Mouse (Mus musculus) 416B (cell line): ENCODE results near the gene Nfatc2.

Experiments
- DNase-seq: peaks from one replicate; pipeline ENCODE4 v3.0.0; 2011; ENCODE audit warnings: low read depth

Gene Nfatc2

DNA sequence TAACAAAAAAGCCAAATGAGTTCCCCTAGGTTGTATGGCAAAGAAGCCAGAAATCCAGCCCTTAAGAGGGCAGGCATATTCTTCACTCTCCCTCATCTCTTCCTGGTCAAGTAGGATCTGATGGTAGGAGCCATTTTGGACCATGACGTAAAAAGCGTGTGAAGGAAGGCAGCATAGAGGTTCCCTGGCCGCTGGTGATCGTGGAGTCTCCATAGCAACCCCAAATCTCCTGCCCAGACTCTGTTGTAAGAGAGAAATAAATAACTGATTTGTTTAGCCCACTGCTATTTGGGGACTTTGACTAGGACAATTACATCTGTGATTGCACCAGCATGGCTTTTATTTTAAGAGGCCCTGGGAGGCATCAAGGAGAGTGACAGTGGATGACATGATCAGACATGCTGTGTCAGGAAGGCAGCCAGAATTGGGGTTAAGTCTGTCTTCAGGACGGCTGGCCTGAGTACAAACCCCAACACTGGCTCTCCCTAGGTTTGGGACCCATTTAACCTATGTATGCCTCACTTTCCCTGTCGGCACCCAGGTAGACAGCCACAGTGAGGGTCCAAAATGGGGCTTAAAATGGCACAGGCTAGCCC lies 8.3 kb upstream of the Nfatc2 start:
- DNase-seq = no peak

DNA sequence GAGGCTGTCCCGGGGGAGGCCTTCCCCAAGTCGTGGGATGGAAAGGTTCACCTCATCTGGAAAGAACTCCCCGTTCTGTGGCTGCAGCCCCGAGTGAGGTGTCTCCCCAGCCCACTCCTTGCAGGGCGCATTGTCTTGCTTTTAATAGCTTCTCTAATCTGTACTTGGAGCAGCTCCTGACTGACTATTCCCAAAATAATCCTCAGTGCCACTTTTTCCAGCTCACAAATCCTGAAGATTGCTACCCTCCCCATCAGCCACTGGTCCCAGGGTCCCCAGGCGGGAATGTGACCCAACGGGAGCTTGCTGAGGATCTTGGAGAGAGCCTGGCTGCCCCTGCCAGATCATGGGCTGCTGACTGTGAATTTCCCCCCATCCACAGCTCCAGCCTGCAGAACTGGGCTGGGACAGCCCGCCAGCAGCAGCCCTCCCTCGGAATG lies 6.7 kb upstream of the Nfatc2 start:
- no peak for DNase-seq

DNA sequence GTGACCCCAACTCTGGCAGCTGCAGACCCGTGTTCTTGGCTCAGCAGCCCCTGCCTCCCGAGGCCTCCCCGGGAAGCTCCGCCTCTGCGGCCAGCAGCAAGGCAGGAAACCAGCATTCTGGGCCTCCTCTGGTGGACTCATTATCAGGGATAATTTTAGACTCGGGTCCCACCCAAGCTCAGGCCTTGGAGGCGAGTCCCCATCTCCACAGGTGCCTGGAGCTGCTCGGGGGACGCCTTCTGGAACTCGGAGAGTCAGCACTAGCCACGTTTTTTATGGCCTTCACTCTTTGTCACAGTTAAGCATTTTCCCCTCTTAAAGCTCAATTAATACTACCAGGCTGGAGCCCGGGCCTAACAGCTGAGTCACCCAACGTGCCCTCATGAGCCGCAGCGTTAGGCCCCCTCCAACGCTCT lies 3.2 kb upstream of the Nfatc2 start:
- DNase-seq = no peak

DNA sequence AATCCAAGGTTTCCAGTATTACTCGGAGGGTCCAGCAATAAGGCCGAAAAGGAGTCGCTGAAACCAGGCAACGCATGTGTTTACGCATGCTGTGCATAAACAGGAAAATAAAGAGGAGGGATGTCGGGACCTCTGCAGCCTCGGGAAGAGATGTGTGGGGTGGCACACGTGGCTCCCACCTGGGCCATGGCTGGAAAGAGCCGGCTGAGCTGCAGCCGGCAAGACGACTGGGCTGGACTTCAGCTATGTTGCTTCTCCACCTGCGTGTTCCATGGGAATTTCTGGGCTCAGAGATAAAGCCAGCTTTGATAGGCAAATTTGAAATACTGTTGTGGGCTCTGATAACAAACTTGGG lies 907 bp upstream of the Nfatc2 start:
- no peak for DNase-seq

DNA sequence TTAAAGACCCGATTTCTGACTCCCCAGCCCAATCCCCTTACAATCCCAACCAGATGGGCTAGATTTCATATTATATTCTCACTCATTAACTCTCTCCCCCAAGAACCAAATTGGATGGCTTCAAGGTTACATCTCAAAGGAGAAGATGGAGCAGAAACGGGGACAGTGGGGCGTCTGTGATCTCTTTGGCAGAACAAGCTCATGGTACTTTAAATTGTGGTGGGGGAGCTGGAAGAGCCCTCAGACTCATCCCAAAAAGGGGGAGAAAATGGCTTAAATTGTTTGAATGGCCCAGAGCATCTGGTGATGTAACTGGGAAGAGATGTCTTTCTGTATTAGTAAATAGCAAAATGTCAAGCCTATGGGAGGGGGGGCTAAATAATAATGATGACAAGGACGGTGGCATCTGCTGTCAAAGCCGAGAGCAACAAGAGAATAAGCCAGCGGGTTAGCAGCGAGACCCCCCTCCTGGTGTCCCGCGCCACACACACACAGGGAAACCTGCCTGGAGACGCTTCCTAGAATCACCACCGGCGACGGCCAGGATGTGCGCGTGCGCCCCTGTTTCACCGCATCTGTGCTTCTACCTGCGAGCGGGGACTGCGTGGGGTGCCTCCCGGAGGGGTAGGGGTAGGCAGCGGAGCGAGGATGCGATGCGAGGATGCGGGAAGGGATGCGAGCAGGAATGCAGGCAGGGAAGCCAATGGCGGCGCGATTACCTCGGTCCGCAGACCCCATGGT lies 537 bp downstream of the Nfatc2 start:
- no peak for DNase-seq

DNA sequence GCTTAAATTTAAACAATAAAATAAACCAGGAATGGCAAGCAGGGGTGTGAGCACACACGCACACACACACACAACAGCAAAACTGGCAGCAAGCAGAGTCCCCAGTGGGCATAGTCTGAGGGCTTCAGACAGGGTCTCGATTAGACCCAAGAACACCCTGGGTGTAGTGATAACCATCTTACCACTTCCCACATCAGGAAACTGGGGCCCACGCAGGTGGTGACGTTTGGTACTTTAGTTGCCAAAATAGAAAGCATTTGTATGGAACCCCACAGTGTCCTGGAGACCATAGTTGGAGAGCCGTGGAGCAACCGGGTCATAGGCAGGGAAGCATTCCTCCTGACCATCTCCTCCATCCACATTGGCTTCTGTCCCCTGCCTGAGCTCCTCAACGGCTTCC lies 5.8 kb downstream of the Nfatc2 start:
- DNase-seq = no peak

DNA sequence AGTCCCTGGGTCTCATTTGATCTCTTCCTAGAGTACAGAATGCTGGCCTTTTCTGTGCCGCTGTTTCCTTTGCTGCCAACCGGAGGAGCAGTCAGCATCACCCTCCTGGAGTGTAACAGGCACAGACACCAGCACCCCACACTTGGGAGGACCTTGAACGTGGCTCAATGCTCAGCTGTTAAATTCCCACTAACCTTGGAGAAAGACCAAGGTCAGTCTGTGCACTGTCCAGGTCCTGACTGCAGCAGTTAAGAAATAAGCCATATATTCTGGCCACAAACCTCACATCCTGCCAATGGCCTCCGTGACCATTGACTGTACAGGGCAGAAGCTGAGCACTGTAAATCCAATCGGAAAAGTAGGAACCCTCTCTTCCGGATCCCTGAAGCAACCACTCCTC lies 7.8 kb downstream of the Nfatc2 start:
- DNase-seq = no peak

DNA sequence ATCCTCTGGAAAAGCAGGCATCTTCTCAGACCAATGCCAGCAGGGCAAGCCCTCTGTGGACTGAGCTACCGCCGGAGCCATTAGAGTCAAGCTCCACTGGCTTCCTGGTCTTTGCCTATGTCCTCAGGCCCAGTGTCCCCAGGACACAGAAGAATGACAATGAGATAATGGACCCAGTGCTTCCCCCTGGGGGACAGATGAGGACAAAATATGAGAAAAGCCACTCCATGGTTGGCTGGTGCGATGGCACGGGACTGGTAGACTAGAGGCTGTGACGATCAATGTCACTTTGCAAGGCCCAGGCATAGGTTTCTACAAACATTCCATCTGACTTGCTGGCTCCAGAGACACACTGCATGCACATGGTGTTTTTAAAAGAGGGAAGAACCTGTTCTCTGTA lies 8.5 kb downstream of the Nfatc2 start:
- peak; percentile 47 for DNase-seq

DNA sequence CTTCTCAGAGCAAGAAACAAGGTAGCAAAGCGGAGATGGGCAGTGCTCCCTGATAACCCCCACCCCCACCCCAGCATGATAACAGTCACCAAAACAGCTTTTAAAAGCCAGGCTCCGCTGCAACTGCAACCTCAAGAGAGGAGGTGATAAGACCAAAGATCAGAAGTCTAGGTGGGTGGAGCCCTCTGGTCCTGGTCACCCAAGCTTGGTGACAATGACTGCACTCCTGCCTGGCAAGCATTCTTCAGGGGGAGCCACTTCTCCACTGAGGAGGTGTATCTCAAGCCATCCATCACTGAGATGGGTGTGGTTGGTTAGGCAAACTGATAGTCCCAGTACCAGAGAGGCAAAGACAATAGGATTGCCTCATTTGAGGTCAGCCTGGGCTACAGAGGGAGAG lies 10.4 kb downstream of the Nfatc2 start:
- DNase-seq = peak; percentile 46

DNA sequence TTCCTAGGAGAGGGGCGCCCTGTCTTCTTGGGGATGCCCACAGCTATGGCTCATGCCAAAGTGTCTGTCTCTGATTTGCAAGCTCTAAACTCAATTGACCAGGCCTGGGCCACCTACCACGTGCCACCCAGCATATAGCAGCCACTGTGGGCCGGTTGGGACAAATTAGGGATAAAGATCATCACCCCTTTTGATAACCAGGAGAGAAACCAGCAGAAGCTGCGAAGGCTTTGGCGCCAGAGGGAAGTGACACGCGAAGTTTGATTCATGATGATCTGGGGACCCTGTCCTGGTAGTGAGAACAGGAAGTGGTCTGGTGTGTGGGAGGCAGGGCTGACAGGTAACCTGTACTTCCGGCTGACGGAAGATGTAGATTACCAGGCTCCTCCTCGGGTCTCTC lies 10.9 kb downstream of the Nfatc2 start:
- DNase-seq = peak; percentile 27

DNA sequence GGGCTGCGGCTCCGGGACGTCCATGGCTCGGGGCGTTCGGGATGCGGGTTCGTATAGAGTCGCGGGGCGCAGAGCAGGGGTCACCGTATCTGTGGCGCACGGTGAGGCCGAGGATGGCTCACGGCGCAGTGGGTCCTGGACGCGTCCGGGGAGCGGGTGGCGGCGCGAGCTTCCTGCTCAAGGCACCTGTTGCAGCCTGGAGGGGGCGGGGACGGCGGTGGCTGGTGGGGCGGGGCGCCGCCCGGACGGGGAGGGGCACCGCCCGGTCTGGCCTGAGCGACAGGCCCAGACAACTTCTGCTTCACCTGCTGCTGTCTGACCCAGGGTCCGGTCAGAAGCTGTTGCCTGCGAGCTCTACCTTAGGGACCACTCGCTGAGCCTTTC lies 11.3 kb downstream of the Nfatc2 start:
- DNase-seq = peak; percentile 69

DNA sequence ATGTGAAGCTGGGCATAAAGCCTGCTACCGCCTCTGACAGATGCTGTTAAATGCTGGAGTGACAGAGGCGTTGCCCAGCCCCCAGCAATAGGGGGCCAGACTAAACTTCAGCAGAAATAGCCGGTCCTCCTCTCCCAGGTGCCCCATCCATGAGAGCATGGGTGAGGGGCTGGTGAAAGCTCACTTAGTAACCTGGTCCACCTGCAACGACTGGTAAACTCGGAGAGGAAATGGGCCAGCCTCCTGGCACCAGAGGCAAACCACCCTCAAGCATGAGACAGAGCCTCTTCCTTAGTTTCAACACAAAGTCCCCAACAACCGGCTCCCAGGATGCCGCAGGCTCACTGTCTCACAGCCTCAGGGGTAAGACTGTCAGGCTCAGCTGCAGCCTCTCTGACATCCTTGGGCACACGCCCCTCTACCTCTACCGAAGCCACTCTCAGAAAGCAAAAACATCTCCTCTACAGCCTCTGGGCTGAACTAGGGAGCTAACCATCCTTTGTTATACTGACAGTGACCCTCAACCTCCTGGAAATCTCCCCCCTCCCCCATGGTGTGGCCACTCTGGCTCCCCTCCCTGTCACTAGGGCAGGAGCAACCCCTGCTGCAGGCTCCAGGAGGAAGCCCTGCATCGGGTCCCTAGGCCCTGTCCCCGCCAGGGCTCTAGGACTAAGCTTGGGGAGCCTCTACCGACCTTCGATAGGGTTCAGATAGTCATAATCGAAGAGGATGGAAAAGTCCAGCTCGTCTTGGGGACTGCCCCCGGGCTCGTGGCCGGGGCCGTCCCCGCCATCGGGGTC lies 11.9 kb downstream of the Nfatc2 start:
- DNase-seq = peak; percentile 52

DNA sequence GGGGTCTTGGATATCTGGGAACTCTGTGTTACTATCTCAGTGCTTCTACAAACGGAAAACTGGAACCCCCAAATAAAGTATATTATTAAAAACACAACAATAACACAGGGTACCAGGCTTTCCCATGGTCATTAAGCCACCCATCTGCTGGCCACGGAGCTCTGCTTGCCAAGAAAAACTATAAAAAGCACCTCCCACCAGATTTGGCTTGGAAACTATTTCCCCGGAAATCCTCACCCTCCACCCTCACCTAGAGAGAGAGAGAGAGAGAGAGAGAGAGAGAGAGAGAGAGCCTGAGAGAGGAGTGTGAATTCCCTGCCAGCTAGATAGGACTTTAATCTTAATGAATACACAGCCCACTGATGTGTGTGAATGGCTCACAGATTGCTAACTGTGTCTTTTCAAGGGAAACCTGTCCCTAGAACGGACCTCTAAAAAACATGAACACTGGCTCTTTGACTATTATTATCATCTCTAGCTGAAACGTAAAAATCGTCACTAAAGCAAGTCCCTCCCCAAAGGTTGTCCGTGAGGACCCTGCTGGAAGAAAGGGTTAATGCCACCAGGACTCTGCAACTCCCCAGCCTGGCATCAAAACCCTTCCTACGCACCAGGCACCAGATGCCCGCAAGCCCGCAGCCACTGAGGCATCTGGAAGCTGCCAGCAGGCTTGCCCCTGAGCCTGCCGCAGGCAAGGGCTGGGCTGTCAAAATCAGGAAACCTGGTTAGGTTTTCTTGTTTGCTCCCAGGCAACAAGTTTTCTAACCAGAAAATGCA lies 12.7 kb downstream of the Nfatc2 start:
- peak; percentile 60 for DNase-seq

DNA sequence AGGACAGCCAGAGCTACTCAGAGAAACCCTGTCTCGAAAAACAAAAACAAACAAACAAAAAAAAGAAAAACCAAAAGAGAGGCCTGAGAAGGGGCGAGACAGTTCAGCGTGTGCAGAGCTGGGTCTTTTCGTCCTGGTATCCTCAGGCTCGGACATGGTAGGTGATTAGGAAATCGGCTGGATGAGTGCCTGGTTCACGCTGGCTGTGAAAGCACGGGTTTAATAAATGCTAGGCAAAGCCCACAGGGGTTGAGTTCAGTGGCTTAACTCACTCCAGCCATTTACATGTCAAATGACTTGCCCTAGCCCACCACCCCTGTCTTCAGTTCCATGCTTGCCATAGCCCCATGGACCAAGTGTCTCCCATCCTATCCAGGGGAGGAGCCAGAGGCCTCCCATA lies 14.3 kb downstream of the Nfatc2 start:
- DNase-seq = no peak

DNA sequence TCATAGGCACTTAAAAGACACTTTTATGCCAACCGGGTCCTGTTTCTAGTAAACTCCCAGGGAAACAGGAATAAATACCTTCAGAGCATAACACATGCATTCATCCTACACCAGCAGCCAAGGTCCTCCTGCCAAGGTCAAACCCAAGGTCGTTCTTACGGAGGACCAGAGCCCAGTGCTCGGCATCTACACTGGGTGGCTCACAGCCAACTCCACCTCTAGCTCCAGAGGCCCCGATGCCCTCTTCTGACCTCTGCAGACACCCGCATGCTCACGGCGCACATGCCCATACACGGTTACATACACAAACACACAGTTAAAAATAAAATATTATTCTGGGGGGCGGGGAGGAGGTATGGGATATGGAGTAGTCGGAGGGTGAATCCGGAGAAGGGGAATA lies 14.9 kb downstream of the Nfatc2 start:
- no peak for DNase-seq

DNA sequence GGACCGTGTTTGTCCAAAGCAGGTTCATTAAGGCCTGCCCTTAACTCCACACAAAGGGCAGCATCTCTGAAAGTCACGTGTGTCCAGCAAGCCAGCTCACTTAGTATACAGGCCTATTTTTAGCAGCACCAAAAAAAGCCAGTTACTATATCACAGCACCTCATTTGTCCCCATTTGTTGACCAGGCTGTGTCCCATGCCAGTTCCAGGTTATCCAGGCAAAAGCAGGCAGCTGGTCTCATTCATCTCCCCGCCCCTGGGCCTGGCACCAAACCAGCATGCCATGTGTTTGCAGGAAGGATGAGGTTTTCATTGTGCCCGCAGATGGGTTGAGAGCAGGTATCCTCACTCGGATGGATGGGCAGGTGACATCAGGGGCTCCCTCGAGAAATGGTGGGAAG lies 16.6 kb downstream of the Nfatc2 start:
- no peak for DNase-seq

DNA sequence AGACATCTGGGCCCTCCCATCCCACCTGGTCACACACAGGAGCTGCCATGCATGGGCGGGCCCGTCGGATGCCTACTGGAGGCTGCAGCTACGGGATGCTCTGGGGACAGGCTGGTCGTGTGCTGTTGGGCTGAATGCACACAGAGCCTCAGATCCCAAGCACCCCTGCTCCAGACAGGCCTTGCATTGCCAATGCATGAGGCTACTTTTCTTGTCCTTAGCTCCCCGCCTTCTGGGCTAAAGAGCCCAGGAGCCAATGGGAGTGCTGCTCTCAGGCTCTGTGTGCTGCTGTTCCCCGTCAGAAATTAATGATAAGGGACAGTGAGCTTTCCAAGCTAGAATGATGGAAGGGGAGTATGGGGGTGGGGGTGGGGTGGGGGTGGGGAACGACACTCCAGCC lies 17.0 kb downstream of the Nfatc2 start:
- no peak for DNase-seq

DNA sequence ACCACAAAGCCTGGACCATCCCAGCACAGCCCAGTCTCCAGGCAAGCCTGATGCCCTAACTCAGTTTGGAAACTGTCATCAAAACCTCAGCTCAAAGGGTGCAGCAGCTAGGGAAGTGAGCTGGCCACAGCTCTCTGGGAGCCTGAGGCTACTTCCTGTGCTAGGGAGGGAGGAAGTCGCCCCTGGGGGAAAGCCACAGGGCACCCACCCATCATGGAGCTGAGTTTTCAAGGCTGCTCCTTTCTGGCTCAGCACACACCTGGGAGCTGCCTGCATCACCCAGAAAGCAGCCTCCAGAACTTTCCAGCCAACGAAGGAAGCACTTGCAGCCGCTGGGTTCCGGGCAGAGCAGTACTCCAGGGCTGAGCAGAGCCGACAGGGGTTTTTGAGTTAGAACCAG lies 18.4 kb downstream of the Nfatc2 start:
- peak; percentile 62 for DNase-seq

DNA sequence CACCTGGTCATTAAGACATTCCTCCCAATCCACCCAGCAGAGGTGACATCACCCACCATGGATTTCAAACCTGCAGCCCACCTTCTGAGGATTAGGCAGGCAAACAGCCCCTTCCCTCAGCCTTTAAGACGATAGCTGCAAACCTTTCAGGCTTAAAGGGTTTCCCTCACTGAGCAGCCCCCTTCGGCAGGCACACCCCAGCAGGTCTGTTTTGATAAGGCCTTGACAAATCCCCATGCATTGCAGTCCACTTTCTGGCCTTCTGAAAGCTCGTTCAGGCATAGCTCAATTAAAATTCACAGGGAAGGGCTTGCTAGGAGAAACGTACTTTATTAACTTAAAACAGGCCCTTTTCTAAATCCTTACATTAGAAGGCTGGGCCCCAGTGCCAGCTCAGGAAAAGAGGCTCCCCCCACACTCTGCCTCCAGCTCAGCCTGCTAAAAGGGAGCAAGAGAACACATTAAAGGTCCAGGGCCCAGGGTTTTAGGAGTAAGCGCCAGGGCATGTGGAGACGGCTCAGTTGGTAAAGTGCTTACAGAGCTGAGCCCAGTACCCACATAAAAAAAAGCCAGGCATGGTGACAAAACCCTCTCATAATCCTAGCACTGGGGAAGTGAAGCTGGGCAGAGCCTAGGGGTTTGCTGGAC lies 20.1 kb downstream of the Nfatc2 start:
- no peak for DNase-seq

DNA sequence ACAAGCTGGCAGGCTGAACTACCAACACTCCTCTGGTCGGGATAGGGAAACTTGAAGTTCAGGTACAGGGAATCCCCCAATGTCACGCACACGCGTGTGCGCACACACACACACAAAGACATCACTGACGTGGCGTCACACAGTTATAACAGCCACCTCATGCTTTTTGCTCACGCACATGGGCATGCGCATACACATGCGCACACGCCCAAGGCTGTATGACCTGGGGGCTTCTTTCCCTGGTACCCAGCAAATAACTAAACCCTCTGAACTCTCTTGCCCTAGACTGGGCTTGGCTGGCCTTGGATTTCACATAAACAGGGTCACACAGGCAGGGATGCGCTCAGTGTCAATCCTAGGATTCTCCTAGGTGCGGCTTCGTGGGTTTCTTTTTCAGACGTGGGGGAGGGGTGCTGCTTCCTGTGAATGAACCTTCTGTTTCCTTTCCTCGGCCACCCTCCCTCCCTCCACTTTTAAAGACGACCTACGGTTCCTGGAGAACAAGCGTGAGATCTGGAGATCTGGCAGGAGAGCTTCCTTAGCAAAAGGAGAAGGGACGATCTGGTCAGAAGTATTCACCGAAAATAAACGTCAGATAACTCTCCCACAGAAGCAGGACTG lies 21.1 kb downstream of the Nfatc2 start:
- DNase-seq = peak; percentile 57

DNA sequence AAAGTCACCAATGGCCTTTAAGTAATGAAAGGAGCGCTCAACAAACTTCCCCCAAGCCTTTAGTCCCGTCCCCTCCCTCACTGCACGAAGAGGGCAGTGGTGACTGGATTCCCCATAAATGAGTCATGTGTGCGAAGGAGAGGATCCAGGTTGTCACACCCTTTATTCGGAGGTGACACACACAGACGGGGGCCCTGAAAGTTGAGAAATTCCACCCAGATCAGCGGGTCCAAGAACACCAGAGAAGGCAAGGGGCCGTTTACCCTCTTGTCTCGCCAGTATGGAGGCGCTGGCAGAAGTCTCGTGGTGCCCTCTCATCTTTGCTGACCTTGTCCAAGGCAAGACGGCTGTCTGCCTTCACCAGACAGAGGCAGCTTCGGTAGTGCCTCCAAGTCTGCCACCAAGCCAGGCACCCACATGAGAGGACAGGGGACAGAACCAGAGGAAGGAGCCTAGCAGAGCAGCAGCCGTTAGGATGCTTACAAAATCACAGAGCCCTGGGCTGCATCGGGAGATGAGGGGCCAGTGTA lies 21.8 kb downstream of the Nfatc2 start:
- no peak for DNase-seq
